Mouse (Mus musculus) c-Kit-positive CD71-positive TER-119-positive erythroid progenitor cells, embryonic 14.5 days (primary cell): ENCODE results near the gene Selenok.

Experiments used
- DNase-seq: peaks from one replicate; pipeline ENCODE4 v3.0.0-alpha.2; 2013; ENCODE audit warnings: low spot score

The Selenok gene

DNA sequence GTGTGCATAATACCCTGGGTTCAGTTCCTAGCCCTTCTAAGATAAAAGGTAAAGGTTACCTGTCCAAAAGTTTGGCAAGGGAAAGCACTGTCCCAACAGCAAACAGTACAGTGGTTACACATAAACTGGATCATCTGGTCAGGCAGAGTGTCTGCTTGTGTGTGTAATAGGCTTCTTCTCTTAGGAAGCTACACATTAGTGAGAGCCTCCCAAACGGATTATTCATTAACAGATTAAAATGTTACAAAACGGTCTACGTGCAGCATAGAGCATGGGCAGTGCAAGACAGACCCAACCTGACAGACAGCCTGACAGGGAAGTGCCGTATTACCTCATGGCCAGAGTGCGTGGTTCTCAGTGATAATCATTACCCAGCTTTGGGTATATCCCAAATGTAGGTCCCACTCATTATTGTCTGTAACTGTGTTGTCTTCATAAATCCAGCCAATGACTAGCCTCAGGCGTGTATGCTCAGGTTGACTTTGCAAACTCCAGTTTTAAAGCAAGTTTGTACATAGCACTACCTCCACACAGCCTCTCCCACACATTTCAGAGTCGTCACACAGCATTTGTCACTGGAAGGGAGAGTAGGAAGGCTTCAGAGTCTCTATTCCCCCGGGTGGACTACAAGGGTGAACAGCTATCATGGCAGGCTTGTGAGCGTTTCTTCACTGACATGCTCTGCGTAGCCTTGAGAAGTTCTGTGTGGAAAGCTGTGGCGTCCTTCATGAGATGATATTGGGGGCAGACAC, 28.1 kb downstream of the Selenok start:
- DNase-seq = no peak

- DNase-seq = no peak
Observed at GRCm38 (mm10) chr14:29997345-29997744, 29.2 kb downstream of the Selenok start.

- DNase-seq = no peak
Observed at GRCm38 (mm10) chr14:29998747-29999474, 30.8 kb downstream of the Selenok start.

DNA sequence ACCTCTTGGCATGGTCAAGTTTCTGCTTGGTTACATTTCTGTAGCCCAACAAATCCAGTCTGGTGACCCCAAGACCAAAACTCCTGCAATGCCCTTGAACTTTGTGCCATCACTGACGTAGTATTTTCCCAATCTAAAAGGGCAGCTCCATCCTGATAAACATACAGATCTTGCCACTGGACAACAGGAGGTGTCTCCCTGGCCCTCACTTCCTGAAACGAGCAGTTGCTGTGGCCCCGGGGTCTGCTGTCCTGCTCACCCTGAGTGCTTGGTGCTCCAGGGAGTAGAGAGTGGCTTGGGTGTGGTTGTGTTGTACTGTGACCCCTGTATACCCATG, 31.3 kb downstream of the Selenok start:
- DNase-seq = no peak

DNA sequence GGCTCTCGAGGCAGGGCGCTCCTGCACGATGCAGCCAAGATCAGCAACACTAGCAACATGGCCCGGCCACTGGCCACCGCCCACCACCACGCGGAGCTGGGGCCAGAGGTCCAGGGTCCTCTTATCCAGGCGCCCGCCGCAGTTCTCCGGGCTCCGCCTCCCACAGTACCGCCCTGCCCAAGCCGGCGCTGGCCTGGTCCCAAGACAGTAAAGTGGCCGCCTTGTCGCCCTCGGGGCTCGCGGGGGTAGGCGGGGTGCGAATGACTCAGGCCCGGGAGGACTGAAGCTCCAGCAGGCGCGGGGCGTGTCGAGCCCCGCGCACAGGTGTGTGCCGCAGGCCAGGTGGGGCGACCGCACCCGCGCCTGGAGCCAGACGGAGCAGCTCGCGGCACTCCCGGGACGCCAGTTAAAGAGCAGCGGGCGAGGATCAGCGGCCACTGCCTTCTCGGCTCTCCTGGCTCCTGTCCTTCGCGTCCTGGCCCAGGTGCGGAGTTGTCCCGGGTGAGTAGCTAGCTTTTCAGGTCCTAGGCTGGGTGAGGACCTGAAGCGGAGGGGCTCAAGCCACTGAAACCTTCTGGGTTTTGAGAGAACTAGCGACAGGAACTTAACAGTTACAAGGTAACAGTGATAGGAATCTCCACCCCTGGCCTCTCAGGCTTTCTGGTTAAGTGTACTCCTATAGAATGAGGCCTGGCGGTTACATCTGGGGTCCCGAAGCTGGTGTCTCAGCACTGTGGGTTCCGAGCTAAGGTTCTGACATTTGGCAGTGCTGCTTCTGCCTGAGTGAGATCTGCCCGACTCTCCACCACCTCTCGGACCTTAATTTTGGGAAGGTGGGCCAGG, 40.8 kb downstream of the Selenok start, which contains the start of the genes Il17rb and Chdh:
Il17rb (minus strand) TSS at position 164 of the 843 bp plus-strand sequence.
Chdh (plus strand) TSS at position 291 of the 843 bp plus-strand sequence.
- DNase-seq = no peak

- DNase-seq = no peak
Observed at GRCm38 (mm10) chr14:30009864-30010560, 41.9 kb downstream of the Selenok start.

DNA sequence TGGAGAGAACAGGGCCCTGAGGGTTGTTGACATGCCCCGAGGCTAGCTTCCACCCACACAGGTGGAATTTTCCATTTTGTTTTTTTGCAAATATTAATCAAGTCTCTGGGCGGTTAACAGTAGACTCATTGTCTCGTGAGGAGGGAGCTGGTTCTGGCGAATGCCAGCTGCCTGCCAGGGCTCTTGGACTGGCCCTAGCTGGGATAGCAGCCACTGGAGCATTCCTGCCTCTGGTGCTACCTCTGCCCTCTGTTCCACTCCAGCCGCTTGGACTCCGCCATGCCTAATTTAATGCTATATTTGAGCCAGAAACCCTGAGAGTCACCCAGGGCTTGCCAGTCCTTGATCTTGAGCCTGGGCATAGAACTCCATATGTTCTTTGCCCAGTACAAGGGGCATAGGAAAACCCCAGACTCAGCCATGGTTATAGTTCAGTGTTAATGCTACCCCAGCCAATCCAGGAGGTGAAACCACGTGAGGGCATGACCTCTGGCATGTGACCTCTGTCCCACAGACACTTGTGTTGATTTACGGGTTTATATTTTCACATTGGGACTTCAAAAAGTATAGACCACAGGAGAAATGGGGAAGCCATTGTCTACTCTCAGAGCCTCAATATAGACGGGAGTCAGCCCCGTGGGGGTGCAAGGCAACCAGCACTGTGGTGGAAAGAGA, 43.9 kb downstream of the Selenok start:
- no peak for DNase-seq

DNA sequence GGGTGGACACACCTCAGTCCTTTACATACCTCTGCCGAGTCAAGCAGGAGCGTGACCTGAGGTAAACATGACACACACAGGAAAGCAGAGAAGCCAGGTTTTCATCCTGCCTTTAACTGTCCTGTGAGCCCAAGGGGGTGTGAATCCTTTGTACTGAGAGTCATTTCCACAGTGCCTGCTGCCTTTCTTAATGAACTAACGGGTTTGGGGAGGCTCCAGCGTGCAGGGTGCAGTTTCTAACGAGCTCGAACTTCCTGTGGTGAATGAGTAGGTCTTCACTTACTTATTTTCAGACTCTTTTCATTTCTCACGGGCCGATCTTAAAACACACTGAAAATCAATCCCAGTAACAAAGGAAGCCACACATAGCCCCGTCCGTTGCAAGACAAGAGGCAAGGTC, 46.4 kb downstream of the Selenok start:
- no peak for DNase-seq

GRCm38 (mm10) chr14:30015008-30015407, 46.9 kb downstream of the Selenok start:
- no peak for DNase-seq

- DNase-seq = no peak
Observed at GRCm38 (mm10) chr14:30016666-30017065, 48.6 kb downstream of the Selenok start.

DNA sequence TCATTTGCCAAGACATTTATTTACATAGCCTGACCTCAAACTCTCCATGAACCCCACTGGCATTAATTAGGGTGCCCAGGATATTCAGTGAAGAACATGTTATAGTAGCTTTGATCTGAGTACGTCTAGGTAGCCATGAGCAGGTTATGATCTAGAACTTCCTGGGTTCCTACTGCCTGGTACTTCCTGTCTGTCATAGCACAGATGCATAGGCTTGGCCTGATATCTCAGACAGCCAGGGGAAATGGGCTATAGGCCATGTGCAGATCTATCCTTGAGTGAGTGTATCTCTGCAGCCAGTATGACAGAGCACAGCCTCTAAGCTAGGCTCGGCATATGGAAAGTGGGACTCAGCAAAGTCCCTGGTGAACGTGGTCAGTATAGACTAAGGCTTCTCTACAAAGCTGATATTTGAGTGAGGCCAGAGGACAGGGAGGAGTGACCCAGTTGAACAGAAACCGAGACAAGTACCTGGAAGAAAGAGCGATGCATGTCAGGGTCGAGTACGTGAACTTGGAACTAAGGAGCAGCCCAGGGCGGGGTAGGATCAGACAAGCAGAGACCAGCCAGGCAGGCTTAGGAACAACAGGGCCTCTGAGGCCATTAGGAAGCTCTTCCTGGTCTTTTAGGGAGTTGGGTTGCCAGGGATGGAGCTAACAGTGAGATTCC, 49.8 kb downstream of the Selenok start:
- no peak for DNase-seq

GRCm38 (mm10) chr14:30018463-30018801, 50.3 kb downstream of the Selenok start:
- no peak for DNase-seq

DNA sequence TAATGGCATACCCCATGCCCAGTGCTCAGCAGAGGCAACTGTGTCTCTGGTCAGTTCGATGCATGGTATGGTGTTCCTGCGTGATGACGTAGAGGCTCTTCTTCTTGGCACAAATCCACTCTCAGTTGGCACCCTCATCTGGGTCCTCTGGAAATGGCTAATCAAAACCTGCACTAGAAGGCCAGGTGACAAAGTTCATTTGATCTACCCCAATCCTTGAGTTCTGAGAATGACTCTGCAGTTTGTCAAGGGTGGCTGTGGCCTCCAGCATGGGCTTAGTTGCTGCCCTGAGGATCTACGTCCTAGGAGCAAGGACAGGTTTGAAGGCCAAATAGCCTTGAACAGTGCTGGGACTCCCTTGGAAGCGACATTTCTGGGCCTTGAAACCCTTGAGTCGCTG, 50.7 kb downstream of the Selenok start:
- no peak for DNase-seq

DNA sequence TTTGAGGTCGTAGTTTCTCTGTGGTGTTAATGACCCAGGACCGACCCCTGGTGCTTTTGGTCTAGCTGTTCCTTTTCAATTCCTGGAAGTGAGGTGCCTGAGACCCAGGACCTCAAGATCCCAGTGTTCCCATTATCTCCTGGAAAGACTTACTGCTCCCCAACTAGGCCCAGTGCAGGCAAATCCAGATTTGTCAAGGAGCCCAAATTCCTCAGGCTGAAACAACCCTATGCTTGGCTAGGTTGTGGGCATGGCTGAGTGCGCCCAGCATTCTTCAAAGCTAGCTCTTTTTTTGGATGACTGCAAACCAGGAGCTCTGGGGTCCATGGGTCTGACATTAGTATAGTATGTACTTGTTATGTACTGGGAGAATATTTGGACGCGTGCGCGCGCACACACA, 51.3 kb downstream of the Selenok start:
- no peak for DNase-seq

- DNase-seq = no peak
Observed at GRCm38 (mm10) chr14:30019792-30020575, 51.9 kb downstream of the Selenok start.

GRCm38 (mm10) chr14:30022471-30022870, 54.4 kb downstream of the Selenok start:
- no peak for DNase-seq

DNA sequence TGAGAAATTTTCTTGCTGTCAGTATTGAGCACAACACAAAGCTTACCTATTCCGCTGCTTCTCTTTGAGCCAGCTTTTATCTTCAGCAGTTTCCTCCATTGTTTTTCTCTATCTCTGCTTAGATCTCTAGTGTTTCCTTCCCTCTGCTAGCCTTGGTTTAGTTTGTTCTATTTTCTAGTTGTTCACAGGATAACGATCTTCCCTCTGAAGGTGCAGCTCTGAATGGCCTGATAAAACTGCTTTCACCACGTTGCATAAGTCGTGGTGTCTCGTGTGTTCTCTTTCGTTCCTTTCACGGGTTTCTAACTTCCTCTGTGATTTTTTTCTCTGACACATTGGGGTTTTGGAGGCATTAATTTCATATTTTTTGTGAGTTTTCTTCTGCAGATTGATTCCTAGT, 56.3 kb downstream of the Selenok start:
- DNase-seq = no peak
